Mouse (Mus musculus) cerebellum, adult 2 months (tissue): ENCODE results near the gene Fam129b. TPM values are rescaled to one million over a fixed set of nuclear protein-coding genes. Genes with fewer than 3 reads are reported as not detected.

ENCODE experiments used
- DNase-seq, 2 experiments: peaks; one replicate each; pipeline ENCODE4 v3.0.0; 2021
- H3K27ac ChIP-seq: fragments of 200-500 bp; 2 replicates; pipeline ENCODE4 v1.5.1; 2012; ENCODE audit warnings: low read length, control low read depth, inconsistent platforms; ENCODE audit not compliant: insufficient read depth
- H3K27me3 ChIP-seq: fragments of 200-500 bp; 2 replicates; pipeline ENCODE4 v1.6.1; 2012; ENCODE audit warnings: inconsistent platforms, mild to moderate bottlenecking, low read length, moderate library complexity; ENCODE audit not compliant: control insufficient read depth, insufficient read depth
- H3K4me1 ChIP-seq: fragments of 200-500 bp; 2 replicates; pipeline ENCODE4 v1.6.1; 2011; ENCODE audit warnings: low read length; ENCODE audit not compliant: control insufficient read depth, insufficient read depth
- H3K4me3 ChIP-seq: fragments of 200-500 bp; replicated peaks from 2 replicates; pipeline ENCODE3; 2011; ENCODE audit warnings: mild to moderate bottlenecking, low read depth, low read length, control low read depth; ENCODE audit not compliant: insufficient read depth
- CTCF ChIP-seq: fragments of 200-500 bp; IDR thresholded peaks from 2 replicates; pipeline ENCODE4 v1.5.1; 2011; ENCODE audit warnings: low read depth, mild to moderate bottlenecking, control low read depth, low read length, moderate library complexity, borderline replicate concordance; ENCODE audit not compliant: insufficient read depth
- POLR2A ChIP-seq: fragments of 200-500 bp; IDR thresholded peaks from 2 replicates; pipeline ENCODE4 v1.6.1; 2011; ENCODE audit warnings: low read length, control low read depth, borderline replicate concordance; ENCODE audit not compliant: insufficient read depth
- WGBS: fragments of 180-500 bp; shearing (Covaris S2); methylation state at CpG from one replicate; pipeline ENCODE4 v1.1.7; 2018; 5-methylcytosine and 5-hydroxymethylcytosine counted together
- polyA plus RNA-seq: library from polyadenylated mRNA; depleted of rRNA; stranded (reverse); fragments of >200 nt; gene quantifications from 2 replicates; pipeline ENCODE4 v1.2.3, GENCODE M21; 2012

Fam129b gene
- polyA plus RNA-seq, 1 experiment: 24.5 TPM

DNA sequence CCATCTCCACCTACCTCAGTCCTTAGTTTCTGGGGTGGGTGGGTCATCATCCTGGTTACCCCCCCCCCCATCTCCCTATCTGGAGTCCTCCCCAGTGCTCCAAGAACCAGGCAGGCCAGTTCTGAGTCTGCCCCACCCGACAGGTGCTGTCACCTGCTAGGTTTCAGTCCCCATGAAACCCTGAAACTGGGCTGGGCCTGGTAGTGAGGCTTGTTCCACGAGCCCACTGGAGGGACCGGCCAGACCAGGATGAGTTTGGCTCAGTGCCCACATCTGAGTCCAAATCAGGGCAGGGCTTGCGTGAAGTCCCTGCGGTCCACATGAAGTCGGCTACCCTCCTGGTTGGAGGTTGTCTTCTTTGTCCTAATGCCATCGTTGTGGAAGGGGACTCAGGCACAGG, 23.1 kb downstream of the Fam129b start:
- Histone ChIP-seq H3K27me3 (no peaks in the 10 kb centered on the region), H3K4me1 (peaks cover 22% of the 10 kb centered on the region), H3K4me3 (no peak overlapping the region), H3K27ac (no peak overlapping the region)
- TF ChIP-seq CTCF (no peak), POLR2A (no peak)
- no peak for DNase-seq
- 25% methylated on average over 7 of the region's 7 CpGs for WGBS

- Histone ChIP-seq H3K4me3 (no peak overlapping the region), H3K27ac (no peak overlapping the region), H3K27me3 (no peaks in the 10 kb centered on the region), H3K4me1 (peaks cover 7% of the 10 kb centered on the region)
- TF ChIP-seq CTCF: no peak
- no peak for TF ChIP-seq POLR2A
- DNase-seq: no peak
- WGBS: 90% methylated on average over 9 of the region's 9 CpGs
Observed at GRCm38 (mm10) chr2:32902126-32902525, 26.2 kb downstream of the Fam129b start.

- no peak overlapping the region for H3K4me3 ChIP-seq
- WGBS: 78% methylated on average over 4 of the region's 4 CpGs
Observed at GRCm38 (mm10) chr2:32903470-32903869, 27.6 kb downstream of the Fam129b start.

GRCm38 (mm10) chr2:32904637-32905036, 28.7 kb downstream of the Fam129b start:
- 92% methylated on average over 5 of the region's 5 CpGs for WGBS
- H3K27me3 ChIP-seq: no peaks in the 10 kb centered on the region
- H3K4me3 ChIP-seq: no peak overlapping the region
- no peak for DNase-seq
- TF ChIP-seq CTCF (no peak), POLR2A (no peak)
- H3K4me1 ChIP-seq: no peaks in the 10 kb centered on the region
- no peak overlapping the region for H3K27ac ChIP-seq

More at GRCm38 (mm10) chr2:32903470-32903869, 27.6 kb downstream of the Fam129b start:
- Histone ChIP-seq H3K27ac (no peak overlapping the region), H3K27me3 (no peaks in the 10 kb centered on the region), H3K4me1 (peaks cover 5% of the 10 kb centered on the region; the same call in 1 of the 2 replicates)
- TF ChIP-seq CTCF (no peak), POLR2A (no peak)
- no peak for DNase-seq

DNA sequence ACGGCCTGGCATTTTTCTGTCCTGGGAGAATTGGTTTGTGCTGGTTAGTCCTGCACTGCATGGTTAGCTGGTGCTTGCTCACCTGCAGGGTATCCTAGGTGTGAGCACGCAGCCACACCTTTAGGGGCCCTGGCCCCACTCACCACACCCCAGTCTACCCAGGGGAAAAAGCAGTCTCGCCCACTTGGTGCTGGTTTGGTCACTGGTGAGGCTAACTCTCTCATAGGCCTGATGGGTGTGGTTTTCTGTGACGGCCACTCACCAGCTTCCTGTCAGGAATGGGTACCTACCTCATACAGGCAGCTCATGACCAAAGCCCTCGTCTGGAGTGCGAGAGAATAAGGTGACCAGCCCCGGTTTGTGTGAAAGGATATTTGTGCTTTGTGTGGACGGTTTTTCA, 29.4 kb downstream of the Fam129b start:
- no peaks in the 10 kb centered on the region for H3K4me1 ChIP-seq
- TF ChIP-seq POLR2A (no peak), CTCF (no peak)
- WGBS: 80% methylated on average over 8 of the region's 8 CpGs
- no peak for DNase-seq
- H3K4me3 ChIP-seq: no peak overlapping the region
- H3K27me3 ChIP-seq: no peaks in the 10 kb centered on the region
- no peak overlapping the region for H3K27ac ChIP-seq

DNA sequence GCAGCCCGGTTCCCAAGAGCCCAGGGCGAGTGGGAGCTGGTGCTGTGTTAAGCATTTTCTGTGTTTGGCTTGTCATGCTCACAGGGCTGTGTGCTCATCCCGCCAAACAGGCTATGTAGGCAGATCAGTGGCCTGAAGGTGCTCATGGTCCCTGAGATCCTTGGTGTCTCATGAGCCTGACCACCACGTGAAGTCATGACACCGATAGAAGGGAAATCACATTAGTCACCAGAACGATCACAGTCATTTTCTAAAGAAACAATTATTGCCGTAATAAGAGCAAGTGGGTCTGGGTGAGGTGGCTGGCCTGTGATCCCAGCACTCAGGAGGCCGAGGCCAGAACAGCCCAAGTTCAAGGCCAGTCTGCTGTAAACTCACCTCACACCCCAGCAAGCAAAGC, 31.5 kb downstream of the Fam129b start:
- no peak for DNase-seq
- Histone ChIP-seq H3K27ac (no peak overlapping the region), H3K4me3 (no peak overlapping the region), H3K4me1 (no peaks in the 10 kb centered on the region), H3K27me3 (no peaks in the 10 kb centered on the region)
- WGBS: 79% methylated on average over 8 of the region's 8 CpGs
- TF ChIP-seq CTCF: no peak
- no peak for TF ChIP-seq POLR2A

DNA sequence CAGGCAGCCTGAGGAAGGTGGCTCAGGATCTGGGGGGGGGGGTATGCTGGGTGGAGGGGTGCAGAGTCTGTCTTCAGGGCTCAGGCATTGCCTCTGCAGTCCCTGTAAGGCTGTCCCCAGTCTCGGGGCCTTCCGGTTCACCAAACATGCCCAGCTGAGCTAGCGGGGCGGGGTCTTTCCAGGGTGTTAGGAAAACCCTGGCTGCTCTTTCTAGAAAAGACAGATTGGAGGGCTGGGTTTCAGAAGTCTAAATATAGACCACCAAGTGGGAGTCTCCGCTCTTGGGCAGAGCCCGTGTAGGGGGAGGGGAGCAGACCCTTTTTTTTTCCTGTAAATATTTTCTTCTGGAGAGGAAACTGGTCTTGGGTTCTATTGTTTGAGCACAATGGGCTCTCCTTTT, 32.4 kb downstream of the Fam129b start:
- TF ChIP-seq CTCF (no peak), POLR2A (no peak)
- H3K27me3 ChIP-seq: no peaks in the 10 kb centered on the region
- DNase-seq: no peak
- no peaks in the 10 kb centered on the region for H3K4me1 ChIP-seq
- 29% methylated on average over 6 of the region's 6 CpGs for WGBS
- H3K4me3 ChIP-seq: no peak overlapping the region
- H3K27ac ChIP-seq: no peak overlapping the region

GRCm38 (mm10) chr2:32908796-32909195, 32.9 kb downstream of the Fam129b start:
- Histone ChIP-seq H3K4me1 (no peaks in the 10 kb centered on the region), H3K27ac (0 out of 2 replicates have a peak overlapping the region, but pooled peaks have one; percentile 7), H3K4me3 (no peak overlapping the region), H3K27me3 (no peaks in the 10 kb centered on the region)
- no peak for DNase-seq
- 23% methylated on average over 11 of the region's 11 CpGs for whole genome bisulfite sequencing
- no peak for TF ChIP-seq CTCF
- no peak for TF ChIP-seq POLR2A
